Mouse (Mus musculus) CH12F3 (cell line): ENCODE measurements around the gene Nup93.

Experiments used
- in situ Hi-C: fragments of 300-500 bp; cut with MboI; formaldehyde crosslinking; loops from 2 replicates; pipeline ENCODE4 v1.14.3; 2020; ENCODE audit warnings: low sequenced_read_pairs

Nup93 gene

GRCm38 (mm10) chr8:94262626-94263297, 48.4 kb downstream of the Nup93 start:
- in situ Hi-C loops: no loop called here

GRCm38 (mm10) chr8:94266344-94267191, 52.2 kb downstream of the Nup93 start:
- in situ Hi-C loops: no loop called here

GRCm38 (mm10) chr8:94268359-94268890, 54.1 kb downstream of the Nup93 start:
- in situ Hi-C loops: no loop called here

GRCm38 (mm10) chr8:94270309-94270708, 55.9 kb downstream of the Nup93 start:
- in situ Hi-C loops: no loop called here

- in situ Hi-C loops: no loop called here
These were observed 56.7 kb downstream of the Nup93 start for GRCm38 (mm10) chr8:94271102-94271501.

- in situ Hi-C loops: no loop called here
These were observed 58.2 kb downstream of the Nup93 start for GRCm38 (mm10) chr8:94272612-94273011.

GRCm38 (mm10) chr8:94273289-94273850, 59.0 kb downstream of the Nup93 start:
- in situ Hi-C loops: no loop called here

GRCm38 (mm10) chr8:94274030-94274429, 59.7 kb downstream of the Nup93 start:
- in situ Hi-C loops: no loop called here

- in situ Hi-C loops: no loop called here
These were observed 63.9 kb downstream of the Nup93 start for GRCm38 (mm10) chr8:94278295-94278694.

- in situ Hi-C loops: no loop called here
These were observed 65.7 kb downstream of the Nup93 start for GRCm38 (mm10) chr8:94280001-94280613.

- in situ Hi-C loops: no loop called here
These were observed 68.2 kb downstream of the Nup93 start for GRCm38 (mm10) chr8:94282453-94282985.

GRCm38 (mm10) chr8:94284204-94284603, 69.8 kb downstream of the Nup93 start:
- in situ Hi-C loops: no loop called here

- in situ Hi-C loops: no loop called here
These were observed 76.2 kb downstream of the Nup93 start for GRCm38 (mm10) chr8:94290606-94291005.

GRCm38 (mm10) chr8:94292072-94292471, 77.7 kb downstream of the Nup93 start:
- in situ Hi-C loops: no loop called here

GRCm38 (mm10) chr8:94292626-94293025, 78.3 kb downstream of the Nup93 start:
- in situ Hi-C loops: no loop called here

- in situ Hi-C loops: no loop called here
These were observed 81.3 kb downstream of the Nup93 start for GRCm38 (mm10) chr8:94295687-94296086.

- in situ Hi-C loops: no loop called here
These were observed 82.1 kb downstream of the Nup93 start for GRCm38 (mm10) chr8:94296312-94296991.

- in situ Hi-C loops: no loop called here
These were observed 82.7 kb downstream of the Nup93 start for GRCm38 (mm10) chr8:94297101-94297500.

- in situ Hi-C loops: no loop called here
These were observed 86.4 kb downstream of the Nup93 start for GRCm38 (mm10) chr8:94300809-94301208.

- in situ Hi-C loops: no loop called here
These were observed 90.0 kb downstream of the Nup93 start for GRCm38 (mm10) chr8:94304412-94304811.
